Mouse (Mus musculus) lung, postnatal 0 days (tissue): ENCODE results near the gene Il23a. TPM values are rescaled to one million over a fixed set of nuclear protein-coding genes. Genes with fewer than 3 reads are reported as not detected.

Source experiments
- ATAC-seq: fragments of 200-750 bp; cut with Nextera tagmentation; 2 replicates; pipeline ENCODE4 v1.8.0; 2017; ENCODE audit warnings: moderate library complexity
- DNase-seq: peaks from one replicate; pipeline ENCODE4 v3.0.0-alpha.2; 2016; ENCODE audit warnings: low spot score
- H3K27ac ChIP-seq: fragments of 300-500 bp; sonication (generic); 2 replicates; pipeline ENCODE4 v1.5.1; 2014; ENCODE audit warnings: antibody characterized with exemption, mild to moderate bottlenecking, low read length, mixed read lengths
- H3K27me3 ChIP-seq: fragments of 300-500 bp; sonication (generic); replicated peaks from 2 replicates; pipeline ENCODE4 v1.6.1; 2014; ENCODE audit warnings: low read length, mixed read lengths; ENCODE audit not compliant: insufficient read depth
- H3K36me3 ChIP-seq: fragments of 300-500 bp; sonication (generic); 2 replicates; pipeline ENCODE4 v1.6.1; 2014; ENCODE audit warnings: low read length, mixed read lengths; ENCODE audit not compliant: insufficient read depth
- H3K4me1 ChIP-seq: fragments of 300-500 bp; sonication (generic); 2 replicates; pipeline ENCODE4 v1.6.1; 2014; ENCODE audit warnings: antibody characterized with exemption, low read depth, low read length, mixed read lengths; ENCODE audit not compliant: insufficient read depth
- H3K4me2 ChIP-seq: fragments of 300-500 bp; sonication (generic); replicated peaks from 2 replicates; pipeline ENCODE4 v1.6.1; 2014; ENCODE audit warnings: low read depth, mild to moderate bottlenecking, low read length, moderate library complexity, mixed read lengths
- H3K4me3 ChIP-seq: fragments of 300-500 bp; sonication (generic); 2 replicates; pipeline ENCODE4 v1.5.1; 2014; ENCODE audit warnings: low read depth, low read length
- H3K9ac ChIP-seq: fragments of 300-500 bp; sonication (generic); replicated peaks from 2 replicates; pipeline ENCODE4 v1.6.1; 2014; ENCODE audit warnings: low read depth, mild to moderate bottlenecking
- H3K9me3 ChIP-seq: fragments of 300-500 bp; sonication (generic); 2 replicates; pipeline ENCODE4 v1.6.1; 2016; ENCODE audit warnings: low read length, mixed read lengths
- CTCF ChIP-seq: IDR thresholded peaks from 2 replicates; pipeline ENCODE4 v1.5.1; 2016; ENCODE audit warnings: antibody characterized with exemption, mild to moderate bottlenecking
- EP300 ChIP-seq: IDR thresholded peaks from 2 replicates; pipeline ENCODE4 v1.6.1; 2016; ENCODE audit warnings: antibody characterized with exemption, mild to moderate bottlenecking, control low read depth
- WGBS: fragments of 180-500 bp; shearing (Covaris S2); extraction: QIAGEN DNeasy Blood & Tissue Kit; methylation state at CpG from one replicate; pipeline ENCODE4 v1.1.7; 2014; 5-methylcytosine and 5-hydroxymethylcytosine counted together
- polyA plus RNA-seq: library from polyadenylated mRNA; unstranded; fragments of >200 nt; fragmentation: Nextera tagmentation; extraction: Ambion mirVana; gene quantifications from 2 replicates; pipeline ENCODE4 v1.2.1, GENCODE M21; 2015

The Il23a gene
- polyA plus RNA-seq, result 0.30 and 0.32 TPM in 2 replicates

- ATAC-seq (no peak), DNase-seq (no peak)
- WGBS, result 67% methylated on average over 11 of the region's 11 CpGs
- Histone ChIP-seq H3K4me1 (peaks cover 13% of the 10 kb centered on the region), H3K9me3 (no peaks in the 10 kb centered on the region), H3K27ac (no peak within 1 kb of the TSS), H3K4me2 (no peak within 1 kb of the TSS), H3K36me3 (no peaks in the 10 kb centered on the region), H3K27me3 (no peaks in the 10 kb centered on the region), H3K4me3 (no peak within 1 kb of the TSS), H3K9ac (no peak within 1 kb of the TSS)
- TF ChIP-seq CTCF, result no peak
- no peak for TF ChIP-seq EP300
Measured at GRCm38 (mm10) chr10:128298702-128299171, at the start of gene Il23a. Gene Il23a (minus strand): TSS chr10:128298752.

GRCm38 (mm10) chr10:128347541-128347940 is 49.0 kb upstream of the Il23a start:
- DNase-seq (no peak), ATAC-seq (no peak)
- Histone ChIP-seq H3K9ac (no peak overlapping the region), H3K4me3 (no peak overlapping the region), H3K9me3 (no peaks in the 10 kb centered on the region), H3K4me1 (no peaks in the 10 kb centered on the region), H3K4me2 (no peak overlapping the region), H3K27me3 (no peaks in the 10 kb centered on the region), H3K27ac (no peak overlapping the region), H3K36me3 (peaks cover 19% of the 10 kb centered on the region; the same call in 1 of the 2 replicates)
- WGBS, result 85% methylated on average over 8 of the region's 8 CpGs
- TF ChIP-seq CTCF (no peak), EP300 (no peak)

GRCm38 (mm10) chr10:128344568-128345275 is 46.2 kb upstream of the Il23a start:
- H3K36me3 ChIP-seq, result no peaks in the 10 kb centered on the region
- peak overlapping the region; percentile 54 for H3K27ac ChIP-seq
- peak overlapping the region; percentile 38 for H3K4me2 ChIP-seq
- 9% methylated on average over 7 of the region's 7 CpGs for WGBS
- H3K9me3 ChIP-seq, result no peaks in the 10 kb centered on the region
- H3K4me3 ChIP-seq, result no peak overlapping the region
- H3K27me3 ChIP-seq, result no peaks in the 10 kb centered on the region
- peak; percentile 95 for DNase-seq
- no peak overlapping the region for H3K9ac ChIP-seq
- no peak for TF ChIP-seq EP300
- TF ChIP-seq CTCF, result no peak
- ATAC-seq, result peak; percentile 92
- H3K4me1 ChIP-seq, result no peaks in the 10 kb centered on the region

GRCm38 (mm10) chr10:128343436-128343835 is 44.9 kb upstream of the Il23a start:
- ATAC-seq, result no peak
- H3K4me2 ChIP-seq, result no peak overlapping the region
- no peaks in the 10 kb centered on the region for H3K36me3 ChIP-seq
- no peak overlapping the region for H3K4me3 ChIP-seq
- H3K27me3 ChIP-seq, result no peaks in the 10 kb centered on the region
- DNase-seq, result no peak
- no peak overlapping the region for H3K27ac ChIP-seq
- 72% methylated on average over 1 of the region's 1 CpGs for WGBS
- TF ChIP-seq EP300 (no peak), CTCF (no peak)
- no peak overlapping the region for H3K9ac ChIP-seq
- H3K9me3 ChIP-seq, result no peaks in the 10 kb centered on the region
- peaks cover 2% of the 10 kb centered on the region; the same call in 1 of the 2 replicates for H3K4me1 ChIP-seq

GRCm38 (mm10) chr10:128340257-128340656 is 41.7 kb upstream of the Il23a start:
- 69% methylated on average over 2 of the region's 2 CpGs for WGBS
- DNase-seq (peak; percentile 22), ATAC-seq (no peak)
- H3K4me2 ChIP-seq, result no peak overlapping the region
- peaks cover 5% of the 10 kb centered on the region; the same call in 1 of the 2 replicates for H3K4me1 ChIP-seq
- TF ChIP-seq EP300 (no peak), CTCF (peak; percentile 58)
- no peaks in the 10 kb centered on the region for H3K27me3 ChIP-seq
- no peak overlapping the region for H3K4me3 ChIP-seq
- no peaks in the 10 kb centered on the region for H3K9me3 ChIP-seq
- H3K27ac ChIP-seq, result no peak overlapping the region
- H3K9ac ChIP-seq, result no peak overlapping the region
- no peaks in the 10 kb centered on the region for H3K36me3 ChIP-seq

- TF ChIP-seq EP300, result no peak
- no peak for TF ChIP-seq CTCF
- DNase-seq (no peak), ATAC-seq (no peak)
- H3K9ac ChIP-seq, result no peak overlapping the region
- H3K4me3 ChIP-seq, result no peak overlapping the region
- no peak overlapping the region for H3K27ac ChIP-seq
- H3K4me2 ChIP-seq, result no peak overlapping the region
- no peaks in the 10 kb centered on the region for H3K27me3 ChIP-seq
- peaks cover 5% of the 10 kb centered on the region; the same call in 1 of the 2 replicates for H3K4me1 ChIP-seq
- H3K36me3 ChIP-seq, result no peaks in the 10 kb centered on the region
- WGBS, result 56% methylated on average over 2 of the region's 2 CpGs
- no peaks in the 10 kb centered on the region for H3K9me3 ChIP-seq
Measured at GRCm38 (mm10) chr10:128338948-128339347, 40.4 kb upstream of the Il23a start.
